Mouse (Mus musculus): ENCODE measurements around the gene Vmn2r60. TPM values are rescaled to one million over a fixed set of nuclear protein-coding genes. Genes with fewer than 3 reads are reported as not detected.
"Not testable (repeated sequence)": the region's sequence is repeated elsewhere in the genome, so short reads cannot be mapped to it uniquely, and the experiment has no call there.

Gene Vmn2r60
- polyA plus RNA-seq (2015; fragmentation: Nextera tagmentation; extraction: Ambion mirVana) = not detected in 2 replicates

- Histone ChIP-seq H3K9me3 (peaks cover 9% of the 10 kb centered on the region), H3K9ac (no peak within 1 kb of the TSS), H3K4me2 (no peak within 1 kb of the TSS), H3K27ac (replicated peaks) (no peak within 1 kb of the TSS), H3K36me3 (no peaks in the 10 kb centered on the region), H3K4me3 (no peak within 1 kb of the TSS), H3K27me3 (no peaks in the 10 kb centered on the region), H3K4me1 (replicated peaks) (no peaks in the 10 kb centered on the region)
- WGBS = 83% methylated on average over 2 of the region's 2 CpGs
- no peak for ATAC-seq (ENCODE audit: low FRiP score, low read depth)
Observed at GRCm38 (mm10) chr7:42107470-42107869, at the start of gene Vmn2r60. TSS of gene Vmn2r60 (plus strand) at chr7:42107770.

- H3K4me3 ChIP-seq = no peak within 1 kb of the TSS
- no peak for ATAC-seq (ENCODE audit: low FRiP score, low read depth)
- H3K4me1 ChIP-seq (replicated peaks) = no peaks in the 10 kb centered on the region
- no peaks in the 10 kb centered on the region for H3K36me3 ChIP-seq
- H3K9ac ChIP-seq = no peak within 1 kb of the TSS
- H3K27me3 ChIP-seq = no peaks in the 10 kb centered on the region
- H3K9me3 ChIP-seq = 0 out of 2 replicates have a peak, but pooled peaks cover 6% of the 10 kb centered on the region
- H3K27ac ChIP-seq (replicated peaks) = no peak within 1 kb of the TSS
- H3K4me2 ChIP-seq = no peak within 1 kb of the TSS
Observed at GRCm38 (mm10) chr7:42058923-42059322, 48.6 kb upstream of the Vmn2r60 start, which contains the start of gene Vmn2r59. TSS of gene Vmn2r59 (minus strand) at chr7:42059023.

DNA sequence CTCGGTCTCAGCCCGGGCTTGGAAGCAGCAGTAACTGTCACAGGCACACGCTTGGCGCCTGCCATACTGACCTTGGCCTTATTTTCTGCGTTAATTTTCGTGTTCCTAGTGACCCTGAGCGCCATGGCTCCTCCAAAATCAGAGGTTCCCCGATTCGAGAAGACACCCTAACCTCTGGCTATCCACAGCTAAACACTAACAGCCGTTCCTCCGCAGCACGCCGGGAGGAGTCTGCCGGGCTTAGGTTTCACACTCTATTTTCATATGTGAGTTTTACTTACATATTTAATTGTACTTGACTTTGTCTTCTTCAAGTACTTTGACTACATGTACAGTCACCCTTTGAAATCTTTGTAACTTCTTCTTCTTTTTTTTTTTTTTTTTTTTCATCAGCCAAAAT lies 509 bp upstream of the Vmn2r60 start:
- H3K4me2 ChIP-seq; H3K9me3 ChIP-seq; H3K36me3 ChIP-seq; ATAC-seq (ENCODE audit: low FRiP score, low read depth); H3K9ac ChIP-seq; H3K27me3 ChIP-seq; H3K27ac ChIP-seq (replicated peaks); H3K4me1 ChIP-seq (replicated peaks); H3K4me3 ChIP-seq: not testable (repeated sequence)
- 80% methylated on average over 14 of the region's 14 CpGs for WGBS

Other genes starting within 250 kb of the Vmn2r60 start
- not detected in 2 replicates for gene Vmn2r58, start 235.1 kb upstream of the Vmn2r60 start, polyA plus RNA-seq (2015; fragmentation: Nextera tagmentation; extraction: Ambion mirVana)
- gene Vmn2r59, start 48.7 kb upstream of the Vmn2r60 start, polyA plus RNA-seq (2015; fragmentation: Nextera tagmentation; extraction: Ambion mirVana) = not detected in 2 replicates
- not detected in 2 replicates for gene Vmn2r61, start 152.3 kb downstream of the Vmn2r60 start, polyA plus RNA-seq (2015; fragmentation: Nextera tagmentation; extraction: Ambion mirVana)

Data from hindbrain, embryonic 15.5 days (tissue).